In the genomic region with DNA sequence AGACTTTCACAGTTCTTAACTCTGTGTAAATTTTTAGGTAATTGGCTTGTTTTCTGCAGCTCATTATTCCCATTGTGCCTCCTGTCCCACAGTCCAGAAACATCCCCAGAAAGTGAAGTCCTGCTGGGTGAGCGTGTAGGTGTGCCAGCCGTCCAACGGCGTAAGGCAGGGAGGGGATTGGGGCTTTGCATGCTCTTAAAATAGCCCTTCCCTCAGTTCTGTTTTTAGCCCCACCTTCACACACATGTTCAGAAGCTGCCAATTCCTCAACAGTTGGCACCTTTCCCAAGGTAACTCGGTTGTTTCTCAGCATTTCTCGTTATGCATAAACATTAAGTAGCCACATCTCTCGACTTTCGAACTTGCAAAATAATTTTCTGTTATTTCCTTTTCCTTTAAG, we compare ENCODE assay signal across 12 mouse cellular contexts. TPM values are rescaled to one million over a fixed set of nuclear protein-coding genes. Genes with fewer than 3 reads are reported as not detected.
A peak's percentile ranks its signal among the peaks of the same experiment; 100 is the strongest.
DNase-seq lines count a peak whose midpoint lies in the region; ATAC-seq lines count a peak whose summit lies in the region.
"Had no signal": no experiment of that assay in that cellular context is flagged by ENCODE, and none has a peak within 500 bp of the region (broad histone marks: within the 10 kb centered on the region; RNA-seq: fewer than 3 reads in every experiment).

No protein-coding gene starts in this region.

- no peaks in the 10 kb centered on the region for H3K36me3 ChIP-seq in intestine, embryonic 16.5 days (ENCODE audit: control insufficient read depth, insufficient read depth, low read length)
- H3K36me3 ChIP-seq: lung, embryonic 15.5 days; neural tube, embryonic 12.5 days had no signal

- no peak overlapping the region for H3K9ac ChIP-seq in intestine, embryonic 16.5 days (ENCODE audit: low read depth, low read length)
- H3K9ac ChIP-seq: lung, embryonic 15.5 days; neural tube, embryonic 12.5 days had no signal

- WGBS in intestine, embryonic 16.5 days = 89% methylated on average over 8 of the region's 8 CpGs

- H3K4me2 ChIP-seq in intestine, embryonic 16.5 days (ENCODE audit: low read depth, low read length) = no peak overlapping the region
- H3K4me2 ChIP-seq: lung, embryonic 15.5 days; neural tube, embryonic 12.5 days had no signal

- intact Hi-C loops in left cerebral cortex, postnatal 25 days (cut with DNase I) = loop anchor here (10.0 kb wide), 1 partner anchor 773 kb away; no protein-coding TSS in a partner anchor

- no peak for ATAC-seq in intestine, embryonic 16.5 days

- H3K27ac ChIP-seq in intestine, embryonic 16.5 days (ENCODE audit: low read length) = no peak overlapping the region
- H3K27ac ChIP-seq: lung, embryonic 15.5 days; neural tube, embryonic 12.5 days had no signal

- no peaks in the 10 kb centered on the region for H3K27me3 ChIP-seq in intestine, embryonic 16.5 days (replicated peaks; ENCODE audit: control insufficient read depth, insufficient read depth, low read length)
- H3K27me3 ChIP-seq: lung, embryonic 15.5 days; neural tube, embryonic 12.5 days had no signal

- H3K4me3 ChIP-seq in intestine, embryonic 16.5 days (ENCODE audit: low read length) = no peak overlapping the region
- H3K4me3 ChIP-seq: lung, embryonic 15.5 days; neural tube, embryonic 12.5 days had no signal

- peak; percentile 30 for DNase-seq in gastrocnemius, adult 18-20 months (ENCODE audit: low spot score)
- DNase-seq in gastrocnemius, postnatal 4 days (ENCODE audit: low spot score in 2 of 2) = no peak
- peak; percentile 8 to 12 for DNase-seq in adrenal gland, postnatal 36 days
- peak; percentile 49 to 80 for DNase-seq in frontal cortex, postnatal 36 days (ENCODE audit: low spot score in 2 of 2)
- DNase-seq in left cerebral cortex, postnatal 25 days (ENCODE audit: low spot score in 2 of 2) = peak; percentile 47 to 92
- no peak for DNase-seq in thymus, postnatal 14 days
- no peak for DNase-seq in thymus, postnatal 25 days
- DNase-seq: kidney, postnatal 10 days had no signal

- no peaks in the 10 kb centered on the region for H3K9me3 ChIP-seq in intestine, embryonic 16.5 days (ENCODE audit: control insufficient read depth, low read length)
- H3K9me3 ChIP-seq: G1E; lung, embryonic 15.5 days; neural tube, embryonic 12.5 days had no signal

- no peaks in the 10 kb centered on the region for H3K4me1 ChIP-seq in intestine, embryonic 16.5 days (ENCODE audit: control insufficient read depth, insufficient read depth, low read length)
- H3K4me1 ChIP-seq: lung, embryonic 15.5 days; neural tube, embryonic 12.5 days had no signal

RNA-seq across cellular contexts. Expression of gene Gca, which starts 17.6 kb away (rescaled TPM):
- 1 to 10 TPM; 6.4 to 8.3 TPM for total RNA-seq in gastrocnemius, adult 18-20 months (2021)
- 1 to 10 TPM; 2.1 to 2.4 TPM for total RNA-seq in gastrocnemius, postnatal 4 days (2021)
- total RNA-seq in adrenal gland, postnatal 36 days (2021) = 1 to 10 TPM; 2.0 to 5.8 TPM
- total RNA-seq in left cerebral cortex, postnatal 25 days (2021) = 10 to 100 TPM; 19.2 to 21.3 TPM
- 7.2 and 7.6 TPM in 2 replicates for polyA plus RNA-seq in intestine, embryonic 16.5 days (2015; fragmentation: Nextera tagmentation; extraction: Ambion mirVana)

RNA-seq across cellular contexts. Expression of gene Ifih1, which starts 35.6 kb away (rescaled TPM):
- 1 to 10 TPM; 3.5 to 3.8 TPM for total RNA-seq in gastrocnemius, adult 18-20 months (2021)
- 1 to 10 TPM; 2.0 TPM for total RNA-seq in gastrocnemius, postnatal 4 days (2021)
- total RNA-seq in adrenal gland, postnatal 36 days (2021) = 10 to 100 TPM in 1 of 2 experiments, 1 to 10 TPM in 1; 9.6 to 21.9 TPM
- 1 to 10 TPM; 2.2 to 2.5 TPM for total RNA-seq in left cerebral cortex, postnatal 25 days (2021)
- 6.0 and 6.4 TPM in 2 replicates for polyA plus RNA-seq in intestine, embryonic 16.5 days (2015; fragmentation: Nextera tagmentation; extraction: Ambion mirVana)

Comparison
In these comparisons a context has a peak if more than half of its experiments do, and no peak if none do; other contexts are left out.
1. DNase-seq: peak in gastrocnemius, adult 18-20 months (single experiment), adrenal gland, postnatal 36 days (2 of 2), frontal cortex, postnatal 36 days (2 of 2) and left cerebral cortex, postnatal 25 days (2 of 2); none in gastrocnemius, postnatal 4 days (0 of 2), thymus, postnatal 14 days (single experiment) and thymus, postnatal 25 days (single experiment).